Mouse (Mus musculus) brain, embryonic 14.5 days (tissue): ENCODE data around the gene Arhgef3. TPM values are rescaled to one million over a fixed set of nuclear protein-coding genes. Genes with fewer than 3 reads are reported as not detected.
A peak's percentile ranks its signal among the peaks of the same experiment; 100 is the strongest.

Experiments used
- DNase-seq: peaks from one replicate; pipeline ENCODE4 v3.0.0-alpha.2; 2011; ENCODE audit warnings: low read depth
- CTCF ChIP-seq: fragments of 200-500 bp; IDR thresholded peaks from 2 replicates; pipeline ENCODE4 v1.5.1; 2012; ENCODE audit warnings: inconsistent platforms, mild to moderate bottlenecking, moderate library complexity, borderline replicate concordance; ENCODE audit not compliant: insufficient read depth, insufficient read length; ENCODE audit errors: extremely low read depth
- POLR2A ChIP-seq: fragments of 200-500 bp; IDR thresholded peaks from 2 replicates; pipeline ENCODE4 v1.6.1; 2012; ENCODE audit warnings: mild to moderate bottlenecking, inconsistent platforms, borderline replicate concordance; ENCODE audit not compliant: poor library complexity, insufficient read depth, insufficient read length, severe bottlenecking; ENCODE audit errors: extremely low read depth
- polyA plus RNA-seq: library from polyadenylated mRNA; depleted of rRNA; stranded (reverse); fragments of >200 nt; gene quantifications from 2 replicates; pipeline ENCODE4 v1.2.3, GENCODE M21; 2012

The Arhgef3 gene
- polyA plus RNA-seq, 1 experiment = 4.9 TPM

DNA sequence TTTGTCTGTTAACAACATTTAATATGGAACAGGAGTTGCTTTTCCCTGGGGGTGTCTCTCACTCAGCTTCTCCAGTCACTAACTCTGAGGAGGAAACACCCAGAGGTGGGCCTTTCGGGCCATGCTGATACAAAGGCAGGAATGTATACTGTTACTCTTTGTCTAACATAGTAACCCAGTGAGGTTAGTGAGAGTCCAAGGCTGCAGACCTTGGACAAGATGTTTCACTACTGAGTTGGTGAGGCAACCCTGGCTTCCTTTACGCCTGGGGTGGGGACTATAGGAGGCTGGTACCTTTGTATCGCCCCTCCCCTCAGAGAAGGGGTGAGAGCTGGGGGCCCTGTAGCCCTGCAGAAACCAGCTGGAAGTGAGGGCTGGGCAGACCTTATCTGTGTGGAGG lies 7.9 kb downstream of the Arhgef3 start:
- DNase-seq = no peak
- no peak for TF ChIP-seq CTCF

DNA sequence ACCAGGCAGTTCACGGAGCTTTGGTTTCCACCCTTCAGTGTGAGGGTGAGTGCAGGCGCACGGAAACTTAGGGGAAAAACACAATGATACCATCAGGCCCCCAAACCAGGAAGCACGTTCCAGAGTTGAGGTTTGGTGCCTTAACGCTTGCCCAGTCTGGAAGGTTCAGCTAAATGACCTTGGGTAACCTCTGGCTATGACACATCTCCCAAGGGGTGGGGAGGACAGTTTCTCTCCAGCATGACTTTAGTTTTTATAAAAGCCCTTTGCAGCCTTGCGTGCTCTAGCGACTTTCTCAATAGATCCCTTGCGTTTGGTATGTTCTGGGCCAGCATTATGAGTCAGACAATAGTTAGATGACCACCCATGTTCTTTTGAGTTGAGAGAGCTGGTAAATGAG lies 8.8 kb downstream of the Arhgef3 start:
- no peak for DNase-seq
- no peak for TF ChIP-seq POLR2A
- no peak for TF ChIP-seq CTCF

DNA sequence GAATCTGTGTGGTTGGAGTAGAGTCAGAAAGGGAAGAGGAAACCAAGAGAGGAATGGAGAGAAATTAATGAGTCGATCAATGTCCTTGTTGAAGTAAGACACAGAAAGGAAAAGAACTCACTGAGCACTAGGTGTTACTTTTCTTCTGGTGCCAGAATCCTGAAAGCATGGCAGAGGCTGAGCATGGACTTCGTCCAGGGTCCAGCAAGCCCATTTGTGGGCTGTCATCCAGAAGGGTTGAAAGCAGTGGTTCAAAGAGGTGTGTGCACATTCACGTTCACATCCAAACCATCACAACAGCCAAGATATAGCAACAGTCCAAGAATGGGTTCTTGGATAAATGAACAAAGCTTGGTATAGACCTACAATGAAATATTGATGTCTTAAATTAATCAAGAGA lies 15.3 kb downstream of the Arhgef3 start:
- DNase-seq = no peak
- TF ChIP-seq POLR2A (no peak), CTCF (no peak)

DNA sequence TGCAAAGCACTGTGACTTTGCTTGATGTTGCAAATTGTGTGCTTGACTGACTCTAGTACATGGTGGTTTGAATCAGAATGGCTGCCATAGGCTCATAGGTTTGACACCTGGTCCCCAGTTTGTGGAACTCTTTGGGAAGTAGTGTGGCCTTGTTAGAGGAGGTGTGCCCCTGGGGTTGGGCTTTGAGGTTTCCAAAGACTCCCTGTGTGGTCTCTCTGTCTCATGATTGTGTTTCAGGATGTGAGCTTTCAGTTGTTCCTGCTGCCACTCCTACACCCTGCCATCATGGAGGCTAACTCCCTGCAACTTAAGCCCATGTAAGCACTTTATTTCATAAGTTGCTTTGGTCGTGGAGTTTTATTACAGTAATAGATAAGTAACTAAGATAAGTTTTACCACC lies 16.0 kb downstream of the Arhgef3 start:
- TF ChIP-seq CTCF = no peak
- no peak for TF ChIP-seq POLR2A
- DNase-seq = no peak

DNA sequence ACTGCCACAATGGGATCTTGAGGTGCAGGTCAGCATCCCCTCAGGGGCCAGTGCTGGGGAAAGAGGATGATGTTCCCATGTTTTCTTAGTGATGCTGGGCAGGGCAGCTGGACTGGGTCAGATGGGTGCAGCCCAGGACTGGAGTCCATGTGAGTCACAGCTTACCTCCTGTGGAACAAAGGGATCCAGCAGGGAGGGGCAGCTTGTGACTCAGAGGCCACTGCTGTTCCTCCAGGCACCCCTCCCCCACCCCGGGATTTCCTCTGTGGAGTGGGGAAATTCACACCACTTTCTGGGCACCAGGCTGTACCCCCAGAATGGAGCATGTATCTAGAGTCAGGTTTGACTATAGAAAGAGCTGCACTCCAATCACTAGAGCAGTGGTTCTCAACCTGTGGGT lies 16.8 kb downstream of the Arhgef3 start:
- no peak for TF ChIP-seq POLR2A
- no peak for TF ChIP-seq CTCF
- no peak for DNase-seq

DNA sequence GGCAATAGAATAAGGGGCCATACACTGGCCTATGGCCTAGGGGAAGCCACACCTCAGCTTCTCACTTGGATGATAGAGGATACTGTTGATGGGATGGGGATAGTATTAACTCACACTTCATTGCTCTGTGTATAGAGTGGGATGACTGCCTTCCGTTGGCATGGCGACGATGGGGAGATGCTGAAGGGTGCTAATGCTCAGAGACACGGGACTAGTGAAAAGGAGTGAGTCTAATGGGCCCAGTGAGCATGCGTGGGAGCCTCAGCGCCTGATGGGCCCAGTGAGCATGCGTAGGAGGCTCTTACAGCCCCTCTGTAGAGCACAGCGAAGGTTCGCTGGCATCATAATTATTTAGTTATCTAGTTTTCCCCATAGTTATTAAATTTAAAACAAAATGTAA lies 24.2 kb downstream of the Arhgef3 start:
- TF ChIP-seq CTCF (no peak), POLR2A (no peak)
- DNase-seq = peak; percentile 8

DNA sequence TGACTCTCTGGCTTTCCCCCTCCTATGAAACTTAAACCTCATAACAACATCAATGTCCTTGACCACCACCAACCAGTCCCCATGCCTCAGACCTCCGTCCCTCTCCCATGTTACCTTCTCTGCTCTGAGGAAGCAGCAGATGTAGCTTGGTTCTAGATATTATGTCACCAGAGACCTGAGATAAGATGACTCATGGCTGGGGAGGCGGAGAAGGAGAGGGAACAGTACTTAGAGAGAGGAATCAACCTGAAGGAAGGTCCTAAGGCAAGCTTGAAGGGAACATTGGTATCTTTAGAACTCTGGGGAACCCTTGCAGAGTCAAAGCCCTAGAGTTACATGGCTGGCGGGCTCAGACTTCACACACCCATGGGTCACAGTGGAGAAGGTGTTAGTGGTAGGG lies 25.3 kb downstream of the Arhgef3 start:
- no peak for TF ChIP-seq CTCF
- no peak for DNase-seq

DNA sequence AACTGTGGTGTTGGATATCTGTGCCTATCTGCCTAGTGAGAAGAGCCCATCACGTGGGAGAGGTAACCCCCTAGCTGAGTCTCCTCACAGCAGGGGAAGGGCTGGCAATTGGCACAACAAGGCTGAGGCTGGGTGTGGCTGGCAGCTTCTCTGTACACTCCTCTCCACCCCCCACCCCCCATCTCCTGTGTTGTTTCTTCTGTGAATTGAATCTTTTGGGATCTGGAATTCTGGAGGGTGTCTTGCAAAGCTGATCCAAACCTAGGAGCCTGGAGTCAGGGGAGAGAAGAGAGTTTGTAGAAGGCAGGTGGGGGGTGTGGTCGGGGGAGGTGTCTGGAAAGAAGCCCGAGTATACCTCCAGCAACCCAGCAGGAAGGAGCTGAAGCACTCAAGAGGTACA lies 26.8 kb downstream of the Arhgef3 start:
- TF ChIP-seq CTCF (no peak), POLR2A (no peak)
- DNase-seq = peak; percentile 1

DNA sequence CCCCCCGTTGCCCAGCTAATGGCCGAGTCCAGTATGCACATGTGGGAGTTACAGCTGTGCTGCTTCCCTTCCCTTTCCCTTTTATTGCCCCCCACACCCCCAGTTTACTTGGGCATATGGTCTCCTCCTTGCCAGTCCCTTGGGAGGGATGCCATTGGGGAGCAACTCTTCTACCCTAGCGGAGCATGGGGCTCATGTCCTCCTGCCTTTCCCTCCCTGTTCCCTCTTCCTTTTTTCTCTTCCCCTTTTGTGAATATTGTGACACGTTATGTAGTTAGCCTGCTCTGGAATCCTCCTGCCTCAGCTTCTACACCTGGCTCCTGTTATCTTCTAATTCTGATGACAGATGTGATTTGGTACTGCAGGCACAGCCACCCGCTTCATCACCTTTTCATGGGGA lies 28.0 kb downstream of the Arhgef3 start:
- TF ChIP-seq CTCF = no peak
- no peak for TF ChIP-seq POLR2A
- DNase-seq = no peak

DNA sequence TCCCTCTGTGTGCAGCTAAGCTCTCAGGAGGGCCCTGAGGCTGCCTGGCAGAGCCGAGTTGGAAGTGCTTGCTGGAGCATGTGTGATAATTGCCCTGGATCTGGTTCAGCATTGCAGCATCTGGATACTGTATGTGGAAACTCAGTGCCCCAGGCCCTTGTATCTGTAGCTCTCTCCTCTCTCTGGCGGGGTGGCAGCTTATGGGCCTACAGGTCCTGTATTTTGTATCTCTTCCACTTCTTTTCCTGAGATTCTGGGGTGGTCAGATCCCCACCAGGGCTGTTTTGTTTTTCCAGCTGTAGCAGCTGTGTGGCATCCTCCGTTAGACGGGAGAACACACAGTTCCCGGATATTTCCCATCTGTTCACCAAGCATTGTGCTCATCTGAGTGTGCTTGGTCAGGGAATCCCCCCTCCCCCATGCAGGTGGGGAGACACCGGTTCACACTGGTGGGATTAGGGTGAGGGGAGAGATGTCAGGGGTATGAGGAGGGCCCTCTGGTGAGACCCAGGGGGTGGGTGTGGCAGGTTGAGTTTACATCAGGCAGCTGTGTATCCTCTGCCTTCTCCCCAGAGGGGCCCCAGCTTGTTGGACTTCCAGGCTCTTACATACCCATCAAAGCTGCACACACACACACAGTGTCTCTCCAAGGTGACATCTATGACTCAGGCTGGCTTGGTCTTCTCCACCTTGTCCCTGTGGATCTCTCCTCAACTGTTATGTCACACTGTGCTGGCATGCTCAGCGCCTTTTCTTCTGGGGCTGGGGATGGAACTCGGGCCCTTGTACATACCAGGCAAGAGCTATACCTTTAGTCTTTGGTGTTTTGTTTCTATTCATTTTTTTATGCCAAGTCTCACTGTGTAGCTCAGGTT lies 30.7 kb downstream of the Arhgef3 start:
- DNase-seq = peak; percentile 20
- TF ChIP-seq POLR2A = no peak
- TF ChIP-seq CTCF = no peak

DNA sequence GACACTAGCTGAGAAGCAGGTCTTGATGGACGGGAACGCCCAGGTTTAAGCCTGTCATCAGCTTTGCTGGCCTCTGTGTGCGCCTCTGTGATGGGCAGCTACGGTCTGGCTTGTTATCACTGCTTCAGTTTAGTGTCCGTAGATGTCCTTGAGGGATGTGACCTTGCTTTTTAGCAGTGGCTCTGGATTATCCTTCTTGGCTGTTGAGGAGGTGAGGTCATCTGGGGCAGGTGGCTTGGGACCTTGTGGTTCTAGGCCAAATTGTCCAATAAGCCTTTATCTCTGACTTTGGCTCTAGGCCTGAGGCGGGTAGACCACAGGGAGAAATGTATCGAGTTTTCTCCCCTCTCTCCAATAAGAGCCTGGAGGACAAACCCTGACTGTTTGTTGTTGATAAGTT lies 33.0 kb downstream of the Arhgef3 start:
- no peak for TF ChIP-seq CTCF
- TF ChIP-seq POLR2A = no peak
- DNase-seq = no peak

DNA sequence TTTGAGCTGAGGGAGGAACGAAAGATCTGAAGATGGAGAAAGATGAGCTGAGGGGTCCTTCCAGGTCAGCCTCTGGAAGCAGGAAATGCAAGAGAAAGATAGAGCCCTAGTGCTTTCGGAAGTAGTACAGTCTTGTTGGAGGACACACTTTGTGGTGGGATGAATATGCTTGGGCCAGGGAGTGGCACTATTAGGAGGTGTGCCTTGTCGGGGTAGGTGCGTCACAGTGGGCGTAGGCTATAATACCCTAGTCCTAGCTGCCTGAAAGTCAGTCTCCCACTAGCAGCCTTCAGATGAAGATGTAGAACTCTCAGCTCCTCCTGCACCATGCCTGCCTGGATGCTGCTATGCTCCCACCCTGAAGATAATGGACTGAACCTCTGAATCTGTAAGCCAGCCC lies 34.7 kb downstream of the Arhgef3 start:
- no peak for DNase-seq
- TF ChIP-seq CTCF = no peak
- no peak for TF ChIP-seq POLR2A
